Mouse (Mus musculus) liver, embryonic 14.5 days (tissue): ENCODE measurements at regions not wholly inside any gene's neighbourhood (a gene's known extent, or its start where the extent isn't known, plus 50 kb on each side); places are given as distances from the start of the nearest gene placed in this dataset.

ENCODE experiments used
- ATAC-seq: fragments of 200-750 bp; cut with Nextera tagmentation; 2 replicates; pipeline ENCODE4 v1.8.0; 2017; ENCODE audit warnings: moderate number of reproducible peaks, mild to moderate bottlenecking, moderate library complexity; ENCODE audit not compliant: insufficient read depth
- DNase-seq, 3 experiments: peaks; one replicate each; pipeline ENCODE4 v3.0.0-alpha.2; 2012 to 2013; ENCODE audit warnings: low read depth in 3 of 3, low spot score in 3 of 3
- H3K27ac ChIP-seq: fragments of 300-500 bp; sonication (generic); 2 replicates; pipeline ENCODE4 v1.5.1; 2014; ENCODE audit warnings: moderate library complexity, mild to moderate bottlenecking, control low read depth, inconsistent platforms
- H3K27me3 ChIP-seq: fragments of 300-500 bp; sonication (generic); 2 replicates; pipeline ENCODE4 v1.6.1; 2014; ENCODE audit warnings: mild to moderate bottlenecking, low read length, moderate library complexity; ENCODE audit not compliant: control insufficient read depth, insufficient read depth
- H3K36me3 ChIP-seq: fragments of 300-500 bp; sonication (generic); replicated peaks from 2 replicates; pipeline ENCODE4 v1.6.1; 2014; ENCODE audit warnings: low read depth; ENCODE audit not compliant: control insufficient read depth, insufficient read depth
- H3K4me1 ChIP-seq, 2 experiments: fragments of 200-500 bp in 1 of 2; fragments of 300-500 bp in 1 of 2; sonication (generic) in 1 of 2; replicated peaks; 2 replicates each; pipeline ENCODE4 v1.6.1; 2012 to 2014; ENCODE audit warnings: antibody characterized with exemption in 1 of 2, inconsistent platforms in 1 of 2, low read length in 1 of 2; ENCODE audit not compliant: control insufficient read depth in 2 of 2, insufficient read depth in 2 of 2
- H3K4me2 ChIP-seq: fragments of 300-500 bp; sonication (generic); 2 replicates; pipeline ENCODE4 v1.6.1; 2014; ENCODE audit warnings: low read depth, mild to moderate bottlenecking, control low read depth, moderate library complexity
- H3K4me3 ChIP-seq, 2 experiments: fragments of 200-500 bp in 1 of 2; fragments of 300-500 bp in 1 of 2; sonication (generic) in 1 of 2; 2 replicates each; pipeline ENCODE4 v1.5.1; 2012 to 2014; ENCODE audit warnings: low read depth in 2 of 2, low read length in 2 of 2, mild to moderate bottlenecking in 2 of 2, control low read depth in 1 of 2, inconsistent platforms in 1 of 2, moderate library complexity in 1 of 2; ENCODE audit not compliant: insufficient read depth in 1 of 2
- H3K9ac ChIP-seq: fragments of 300-500 bp; sonication (generic); replicated peaks from 2 replicates; pipeline ENCODE4 v1.6.1; 2014; ENCODE audit warnings: mild to moderate bottlenecking, control low read depth, moderate library complexity
- H3K9me3 ChIP-seq: fragments of 300-500 bp; sonication (generic); 2 replicates; pipeline ENCODE4 v1.6.1; 2016; ENCODE audit warnings: low read length, mixed read lengths; ENCODE audit not compliant: control insufficient read depth
- CTCF ChIP-seq: IDR thresholded peaks from 2 replicates; pipeline ENCODE4 v1.5.1; 2016; ENCODE audit warnings: antibody characterized with exemption, low read depth, control low read depth
- EP300 ChIP-seq: IDR thresholded peaks from 2 replicates; pipeline ENCODE4 v1.6.1; 2016; ENCODE audit warnings: antibody characterized with exemption, low read depth
- WGBS: fragments of 180-500 bp; shearing (Covaris S2); extraction: QIAGEN DNeasy Blood & Tissue Kit; methylation state at CpG from one replicate; pipeline ENCODE4 v1.1.7; 2014; ENCODE audit not compliant: insufficient replicate concordance; 5-methylcytosine and 5-hydroxymethylcytosine counted together

- no peak overlapping the region for H3K27ac ChIP-seq
- no peaks in the 10 kb centered on the region for H3K4me1 ChIP-seq
- ATAC-seq, result no peak
- TF ChIP-seq CTCF, result no peak
- TF ChIP-seq EP300, result no peak
- 64% methylated on average over 9 of the region's 9 CpGs for WGBS
- H3K9ac ChIP-seq, result no peak overlapping the region
- H3K4me3 ChIP-seq, result no peak overlapping the region
- no peak for DNase-seq
- H3K36me3 ChIP-seq, result no peaks in the 10 kb centered on the region
- no peak overlapping the region for H3K4me2 ChIP-seq
- H3K9me3 ChIP-seq, result no peaks in the 10 kb centered on the region
- no peaks in the 10 kb centered on the region for H3K27me3 ChIP-seq
Measured at GRCm38 (mm10) chr2:138766275-138766842, 510.0 kb downstream of the Btbd3 start.

- DNase-seq (no peak), ATAC-seq (no peak)
- Histone ChIP-seq H3K36me3 (no peaks in the 10 kb centered on the region), H3K4me2 (no peak overlapping the region), H3K9me3 (no peaks in the 10 kb centered on the region), H3K9ac (no peak overlapping the region), H3K27me3 (no peaks in the 10 kb centered on the region), H3K4me1 (no peaks in the 10 kb centered on the region), H3K27ac (no peak overlapping the region), H3K4me3 (no peak overlapping the region)
- 67% methylated on average over 3 of the region's 3 CpGs for WGBS
- no peak for TF ChIP-seq CTCF
Measured at GRCm38 (mm10) chr2:138783781-138784180, 527.4 kb downstream of the Btbd3 start.

- H3K9ac ChIP-seq, result no peak overlapping the region
- 71% methylated on average over 6 of the region's 6 CpGs for WGBS
- no peak for ATAC-seq
Measured at GRCm38 (mm10) chr2:138792711-138793450, 536.5 kb downstream of the Btbd3 start.

GRCm38 (mm10) chr2:138806196-138806595, 549.8 kb downstream of the Btbd3 start:
- Histone ChIP-seq H3K27ac (no peak overlapping the region), H3K9me3 (no peaks in the 10 kb centered on the region), H3K4me2 (no peak overlapping the region), H3K27me3 (no peaks in the 10 kb centered on the region), H3K4me1 (no peaks in the 10 kb centered on the region), H3K9ac (no peak overlapping the region), H3K4me3 (no peak overlapping the region), H3K36me3 (no peaks in the 10 kb centered on the region)
- TF ChIP-seq EP300 (no peak), CTCF (no peak)
- WGBS, result 51% methylated on average over 3 of the region's 3 CpGs
- ATAC-seq (no peak), DNase-seq (no peak)

More at GRCm38 (mm10) chr2:138792711-138793450, 536.5 kb downstream of the Btbd3 start:
- Histone ChIP-seq H3K9me3 (no peaks in the 10 kb centered on the region), H3K4me2 (no peak overlapping the region), H3K36me3 (no peaks in the 10 kb centered on the region), H3K4me3 (no peak overlapping the region), H3K27me3 (no peaks in the 10 kb centered on the region), H3K27ac (no peak overlapping the region), H3K4me1 (no peaks in the 10 kb centered on the region)
- TF ChIP-seq EP300 (no peak), CTCF (no peak)
- no peak for DNase-seq

GRCm38 (mm10) chr2:138809767-138810166, 553.4 kb downstream of the Btbd3 start:
- Histone ChIP-seq H3K4me2 (no peak overlapping the region), H3K9ac (no peak overlapping the region), H3K4me1 (no peaks in the 10 kb centered on the region), H3K36me3 (no peaks in the 10 kb centered on the region), H3K9me3 (no peaks in the 10 kb centered on the region), H3K27me3 (no peaks in the 10 kb centered on the region), H3K27ac (no peak overlapping the region), H3K4me3 (no peak overlapping the region)
- DNase-seq (no peak), ATAC-seq (no peak)
- TF ChIP-seq EP300 (no peak), CTCF (no peak)
- 63% methylated on average over 2 of the region's 2 CpGs for whole genome bisulfite sequencing
